Mouse (Mus musculus): ENCODE data around the gene Fut2. TPM values are rescaled to one million over a fixed set of nuclear protein-coding genes. Genes with fewer than 3 reads are reported as not detected.

Gene Fut2
- total and polyA plus RNA-seq, 3 experiments: not detected

DNA sequence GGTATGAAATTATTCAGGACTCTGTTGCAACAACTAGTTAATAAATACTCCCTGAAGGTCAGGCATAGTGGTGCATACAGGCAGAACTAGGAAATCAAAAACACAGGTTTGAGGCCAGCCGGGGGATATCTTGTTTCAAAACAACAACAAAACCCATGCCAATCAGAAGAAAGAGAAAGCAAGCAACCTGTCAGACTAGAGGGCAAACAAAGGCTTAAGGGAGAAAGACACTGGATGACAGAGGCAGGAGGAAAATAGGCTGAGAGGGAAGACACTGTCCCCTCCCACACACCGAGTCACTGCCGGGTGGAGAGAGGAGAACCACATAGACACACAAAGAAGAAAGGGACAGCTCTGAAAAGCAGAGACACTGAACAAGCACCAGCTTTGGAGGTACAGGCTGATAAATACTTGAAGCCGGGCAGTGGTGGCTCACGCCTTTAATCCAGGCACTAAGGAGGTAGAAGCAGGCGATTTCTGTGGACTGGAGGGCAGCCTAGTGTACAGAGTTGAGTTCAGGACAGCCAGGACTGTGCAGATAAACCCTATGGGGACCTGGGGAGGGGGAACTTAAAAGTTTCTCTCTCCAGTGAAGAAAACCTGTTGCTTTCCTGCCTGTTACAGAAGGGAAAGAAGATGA lies 47.8 kb upstream of the Fut2 start:
- Histone ChIP-seq H3K4me1 (ENCODE audit: control insufficient read depth in 1 of 2, insufficient read depth in 2 of 2) (peaks cover 0 to 31% of the 10 kb centered on the region in 2 experiments; a peak in 2 of 4 replicates), H3K36me3 (replicated peaks in 1 of 2; ENCODE audit: control insufficient read depth in 1 of 2, insufficient read depth in 1 of 2, low read length in 1 of 2) (peaks cover 35 to 65% of the 10 kb centered on the region in 2 experiments), H3K4me2 (ENCODE audit: insufficient read depth, low read depth, poor library complexity, severe bottlenecking) (peak overlapping the region; percentile 76; the same call in 1 of the 2 replicates), H3K79me2 (replicated peaks; ENCODE audit: control insufficient read depth, extremely low read depth, insufficient read depth, poor library complexity, severe bottlenecking) (peaks cover 37% of the 10 kb centered on the region), H3K27ac (ENCODE audit: insufficient read depth, low read depth) (no peak overlapping the region), H3K9me3 (replicated peaks; ENCODE audit: low read length) (no peaks in the 10 kb centered on the region), H3K9ac (ENCODE audit: insufficient read depth, low read depth) (no peak overlapping the region), H3K27me3 (replicated peaks) (no peaks in the 10 kb centered on the region), H3K4me3 (replicated peaks in 1 of 3; ENCODE audit: low read depth in 2 of 3, low read length in 2 of 3, poor library complexity in 1 of 3) (peak overlapping the region in 1 of 3 experiments; percentile 100)
- DNase-seq (ENCODE audit: extremely low read depth): no peak
- TF ChIP-seq ZKSCAN1 (IDR thresholded peaks at IDR 0.05; ENCODE audit: borderline replicate concordance, low read depth, low read length): no peak
- TF ChIP-seq HCFC1 (IDR thresholded peaks at IDR 0.05; ENCODE audit: low read depth, low read length): no peak
- TF ChIP-seq POLR2A (IDR thresholded peaks at IDR 0.05; ENCODE audit: low read depth, low read length): no peak
- no peak for TF ChIP-seq USF1 (IDR thresholded peaks at IDR 0.05; ENCODE audit: low read depth, low read length)
- TF ChIP-seq NRF1 (IDR thresholded peaks at IDR 0.05; ENCODE audit: low read depth, low read length): no peak
- TF ChIP-seq JUND (conservative IDR thresholded peaks at IDR 0.05; ENCODE audit: low read depth, low read length): no peak
- TF ChIP-seq KAT2A (IDR thresholded peaks at IDR 0.05; ENCODE audit: insufficient replicate concordance, low read length): no peak
- TF ChIP-seq UBTF (IDR thresholded peaks at IDR 0.05; ENCODE audit: low read depth, low read length): no peak
- no peak for TF ChIP-seq MYC (IDR thresholded peaks at IDR 0.05; ENCODE audit: low read depth, low read length)
- no peak for TF ChIP-seq CHD2 (IDR thresholded peaks at IDR 0.05; ENCODE audit: low read length)
- no peak for TF ChIP-seq TBP (conservative IDR thresholded peaks at IDR 0.05; ENCODE audit: low read depth, low read length)
- in situ Hi-C loops (cut with MboI; ENCODE audit: low pct_ligation_motif_present, low pct_unique_long_range_greater_than_20kb, low sequenced_read_pairs) (no loop called here), dilution Hi-C loops (cut with MboI; ENCODE audit: extremely low pct_ligation_motif_present, extremely low pct_unique_long_range_greater_than_20kb, low sequenced_read_pairs) (no loop called here)

- no peak for DNase-seq (ENCODE audit: extremely low read depth)
- dilution Hi-C loops (cut with MboI; ENCODE audit: extremely low pct_ligation_motif_present, extremely low pct_unique_long_range_greater_than_20kb, low sequenced_read_pairs): no loop called here
Measured at GRCm38 (mm10) chr7:45713396-45713795, 47.2 kb upstream of the Fut2 start.

More at GRCm38 (mm10) chr7:45713396-45713795, 47.2 kb upstream of the Fut2 start:
- Histone ChIP-seq H3K27ac (ENCODE audit: insufficient read depth, low read depth) (no peak overlapping the region), H3K4me2 (ENCODE audit: insufficient read depth, low read depth, poor library complexity, severe bottlenecking) (no peak overlapping the region), H3K4me1 (ENCODE audit: control insufficient read depth in 1 of 2, insufficient read depth in 2 of 2) (peaks cover 0 to 37% of the 10 kb centered on the region in 2 experiments; a peak in 2 of 4 replicates), H3K9me3 (replicated peaks; ENCODE audit: low read length) (no peaks in the 10 kb centered on the region), H3K79me2 (replicated peaks; ENCODE audit: control insufficient read depth, extremely low read depth, insufficient read depth, poor library complexity, severe bottlenecking) (peaks cover 31% of the 10 kb centered on the region), H3K27me3 (replicated peaks) (no peaks in the 10 kb centered on the region), H3K9ac (ENCODE audit: insufficient read depth, low read depth) (no peak overlapping the region), H3K4me3 (replicated peaks in 1 of 3; ENCODE audit: low read depth in 2 of 3, low read length in 2 of 3, poor library complexity in 1 of 3) (no peak overlapping the region), H3K36me3 (replicated peaks in 1 of 2; ENCODE audit: control insufficient read depth in 1 of 2, insufficient read depth in 1 of 2, low read length in 1 of 2) (peaks cover 35 to 63% of the 10 kb centered on the region in 2 experiments)
- TF ChIP-seq MEF2A (IDR thresholded peaks at IDR 0.05; ENCODE audit: borderline replicate concordance, low read depth, low read length): no peak
- no peak for TF ChIP-seq TCF12 (IDR thresholded peaks at IDR 0.05; ENCODE audit: low read depth, low read length)
- TF ChIP-seq CHD2 (IDR thresholded peaks at IDR 0.05; ENCODE audit: low read length): no peak
- no peak for TF ChIP-seq ZC3H11A (IDR thresholded peaks at IDR 0.05; ENCODE audit: low read depth, low read length)
- TF ChIP-seq NRF1 (IDR thresholded peaks at IDR 0.05; ENCODE audit: low read depth, low read length): no peak
- TF ChIP-seq MXI1 (IDR thresholded peaks at IDR 0.05; ENCODE audit: low read depth, low read length): no peak
- TF ChIP-seq SIN3A (IDR thresholded peaks at IDR 0.05; ENCODE audit: low read length): no peak
- no peak for TF ChIP-seq JUN (IDR thresholded peaks at IDR 0.05; ENCODE audit: insufficient read depth, low read depth, low read length)
- no peak for TF ChIP-seq RAD21 (IDR thresholded peaks at IDR 0.05; ENCODE audit: low read depth, low read length)
- TF ChIP-seq POLR2AphosphoS2 (IDR thresholded peaks at IDR 0.05; ENCODE audit: low read depth, low read length): no peak
- TF ChIP-seq HCFC1 (IDR thresholded peaks at IDR 0.05; ENCODE audit: low read depth, low read length): no peak
- in situ Hi-C loops (cut with MboI; ENCODE audit: low pct_ligation_motif_present, low pct_unique_long_range_greater_than_20kb, low sequenced_read_pairs): no loop called here
